Mouse (Mus musculus): ENCODE measurements around the gene Sox10.

GRCm38 (mm10) chr15:79155572-79155971, 9.5 kb downstream of the Sox10 start:
- no peak for TF ChIP-seq CTCF (IDR thresholded peaks at IDR 0.05; ENCODE audit: control insufficient read depth, insufficient read depth, insufficient read length)
- no peak for TF ChIP-seq MYOD1 (IDR thresholded peaks at IDR 0.05; ENCODE audit: control insufficient read depth, insufficient read length, low read depth)
- no peak for TF ChIP-seq USF1 (IDR thresholded peaks at IDR 0.05; ENCODE audit: low read depth)
- TF ChIP-seq MYOG (IDR thresholded peaks at IDR 0.05; ENCODE audit: control insufficient read depth, extremely low read depth, insufficient read length) = no peak
- TF ChIP-seq MAX (IDR thresholded peaks at IDR 0.05) = no peak
- no peak for TF ChIP-seq FOSL1 (IDR thresholded peaks at IDR 0.05; ENCODE audit: insufficient read depth, low read length, poor library complexity, severe bottlenecking)
- TF ChIP-seq CEBPB (IDR thresholded peaks at IDR 0.05; ENCODE audit: low read depth) = no peak

Data from C2C12 (cell line).